16 mouse cellular contexts compared by ENCODE assay signal in genomic region chr11:57797828-57798227, GRCm38 (mm10). TPM values are rescaled to one million over a fixed set of nuclear protein-coding genes. Genes with fewer than 3 reads are reported as not detected.
"Had no signal": no experiment of that assay in that cellular context is flagged by ENCODE, and none has a peak within 500 bp of the region (broad histone marks: within the 10 kb centered on the region; RNA-seq: fewer than 3 reads in every experiment).

No protein-coding gene starts in this region.

- H3K4me3 ChIP-seq: neural tube, embryonic 15.5 days; stomach, embryonic 15.5 days had no signal

- H3K9me3 ChIP-seq: neural tube, embryonic 15.5 days; stomach, embryonic 15.5 days had no signal

- DNase-seq: retina, postnatal 1 day; right cerebral cortex, adult 18-20 months; right cerebral cortex, postnatal 14 days; right cerebral cortex, postnatal 25 days; right cerebral cortex, postnatal 4 days; spleen, adult 18-20 months; thymus, adult 18-20 months; thymus, adult 2 months; thymus, postnatal 14 days; thymus, postnatal 25 days; thymus, postnatal 36 days; thymus, postnatal 4 days had no signal

- H3K27ac ChIP-seq: neural tube, embryonic 15.5 days; stomach, embryonic 15.5 days; stomach, postnatal 0 days had no signal

- H3K9ac ChIP-seq: neural tube, embryonic 15.5 days; stomach, embryonic 15.5 days had no signal

- H3K36me3 ChIP-seq: neural tube, embryonic 15.5 days; stomach, embryonic 15.5 days had no signal

RNA-seq across cellular contexts. Expression of gene Hand1, which starts 34.8 kb away (rescaled TPM):
- total RNA-seq: neutrophil, adult 5-6 weeks had no signal
